Mouse (Mus musculus) frontal cortex, postnatal 36 days (tissue): ENCODE data around the gene Arid1b.

Source experiments
- DNase-seq, 2 experiments: peaks; one replicate each; pipeline ENCODE4 v3.0.0; 2022; ENCODE audit warnings: low spot score in 2 of 2

Gene Arid1b

GRCm38 (mm10) chr17:4993840-4994503 is at the start of gene Arid1b:
TSS of gene Arid1b (plus strand) at chr17:4994332.
- DNase-seq = peak; percentile 57 to 67

DNA sequence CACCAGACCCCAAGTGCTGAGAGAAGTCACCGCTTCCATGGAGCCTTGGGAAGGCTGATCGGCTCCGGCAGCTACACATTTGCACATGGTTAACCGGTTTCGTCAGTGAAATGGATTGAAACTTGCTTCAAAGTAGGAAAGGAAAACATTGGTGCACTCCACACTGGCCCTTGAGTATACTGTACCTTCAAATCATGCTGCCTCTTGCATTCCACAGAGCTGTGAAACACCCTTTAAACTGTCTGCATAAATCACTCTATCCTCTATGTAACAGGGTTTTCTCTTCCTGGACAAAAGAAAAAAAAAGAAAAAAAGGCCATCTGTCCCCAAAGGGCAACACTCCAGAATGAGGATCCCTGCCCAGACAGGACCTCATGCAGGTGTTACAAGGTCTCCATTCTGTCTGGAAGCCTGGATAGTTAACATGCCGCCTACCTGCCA is 48.8 kb upstream of the Arid1b start:
- no peak for DNase-seq

GRCm38 (mm10) chr17:4945871-4946331 is 48.2 kb upstream of the Arid1b start:
- peak; percentile 4 to 9 for DNase-seq

DNA sequence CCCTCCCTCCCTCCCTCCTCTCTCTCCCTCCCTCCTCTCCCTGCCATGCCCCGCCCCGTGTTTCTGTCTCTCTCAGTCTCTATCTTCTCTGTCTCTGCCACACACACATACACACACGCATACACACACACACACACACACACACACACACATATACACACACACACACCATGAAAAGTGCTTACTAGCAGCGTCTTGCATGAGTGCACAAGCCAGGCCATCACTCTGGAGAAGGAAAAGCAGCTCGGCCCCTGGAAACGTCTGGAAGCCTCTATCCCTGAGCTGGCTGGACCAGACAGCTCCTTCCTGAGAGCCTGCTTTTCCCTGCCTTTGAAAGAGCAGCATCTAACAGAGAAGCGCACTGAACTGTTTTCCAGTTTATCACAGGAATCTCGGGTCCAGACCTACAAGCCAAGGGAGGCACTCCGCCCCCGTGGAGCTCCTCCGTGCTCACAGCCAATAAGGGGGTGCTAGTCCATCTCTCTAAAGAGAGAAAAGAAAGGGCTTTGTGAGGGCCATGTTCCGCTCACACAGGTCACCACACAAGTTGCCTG is 47.6 kb upstream of the Arid1b start:
- no peak for DNase-seq

GRCm38 (mm10) chr17:4947013-4947412 is 47.1 kb upstream of the Arid1b start:
- DNase-seq = no peak

DNA sequence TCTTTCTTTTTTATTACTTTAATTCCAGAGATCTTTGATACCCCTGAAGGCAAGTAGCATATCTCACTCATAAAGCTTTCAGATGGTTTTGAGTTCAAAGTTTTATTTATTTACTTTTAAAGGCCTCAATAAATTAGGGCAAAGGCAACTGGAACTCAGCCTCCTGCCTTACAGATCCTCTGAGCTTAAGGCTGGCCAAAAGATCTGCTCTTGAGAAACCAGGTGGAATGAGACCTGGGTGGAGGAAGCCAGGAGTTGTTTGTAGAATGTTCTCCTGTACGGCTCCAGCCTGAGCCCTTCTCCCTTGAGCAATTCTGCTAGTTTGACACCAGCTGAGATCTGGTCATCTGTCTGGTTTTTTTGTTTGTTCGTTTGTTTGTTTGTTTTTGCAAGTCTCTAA is 46.7 kb upstream of the Arid1b start:
- DNase-seq = no peak

DNA sequence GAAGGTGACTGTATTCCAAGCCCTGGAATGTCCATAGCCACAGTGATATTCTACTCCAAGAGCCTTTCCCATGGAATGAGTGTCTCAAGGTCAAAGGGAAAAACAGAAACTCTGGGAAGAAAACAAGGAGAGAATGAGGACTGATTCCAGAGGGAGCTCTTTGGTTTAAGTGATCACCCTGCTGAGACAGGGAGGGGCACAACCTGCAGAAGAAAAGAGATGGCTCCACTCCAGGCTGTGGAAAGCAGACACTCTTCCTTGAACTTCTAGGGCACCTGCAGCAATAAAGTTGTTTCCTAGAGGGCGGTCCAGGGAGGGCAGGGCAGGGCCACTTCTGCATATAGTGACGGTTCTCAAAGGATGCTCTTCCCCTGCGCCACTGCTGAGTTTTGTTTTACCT is 45.6 kb upstream of the Arid1b start:
- no peak for DNase-seq

DNA sequence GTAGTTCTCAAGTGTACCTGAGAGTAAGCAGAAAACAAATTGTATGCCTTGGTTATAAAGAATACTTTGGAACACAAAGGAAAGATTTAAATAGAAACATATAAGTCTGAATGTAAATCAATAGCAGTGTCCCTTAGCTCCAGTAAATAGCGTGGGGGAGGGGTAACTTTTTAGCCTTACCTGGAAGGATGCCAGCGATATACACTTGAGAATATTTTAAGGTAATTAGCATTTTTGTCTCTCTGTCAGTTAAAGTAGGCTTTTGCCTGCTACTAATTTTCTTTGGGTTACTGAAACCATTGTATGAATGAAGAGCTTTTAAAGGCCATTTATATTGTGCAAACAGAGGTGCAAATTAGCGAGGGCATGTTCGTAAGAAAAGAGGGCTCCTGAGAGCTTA is 39.7 kb upstream of the Arid1b start:
- DNase-seq = no peak

DNA sequence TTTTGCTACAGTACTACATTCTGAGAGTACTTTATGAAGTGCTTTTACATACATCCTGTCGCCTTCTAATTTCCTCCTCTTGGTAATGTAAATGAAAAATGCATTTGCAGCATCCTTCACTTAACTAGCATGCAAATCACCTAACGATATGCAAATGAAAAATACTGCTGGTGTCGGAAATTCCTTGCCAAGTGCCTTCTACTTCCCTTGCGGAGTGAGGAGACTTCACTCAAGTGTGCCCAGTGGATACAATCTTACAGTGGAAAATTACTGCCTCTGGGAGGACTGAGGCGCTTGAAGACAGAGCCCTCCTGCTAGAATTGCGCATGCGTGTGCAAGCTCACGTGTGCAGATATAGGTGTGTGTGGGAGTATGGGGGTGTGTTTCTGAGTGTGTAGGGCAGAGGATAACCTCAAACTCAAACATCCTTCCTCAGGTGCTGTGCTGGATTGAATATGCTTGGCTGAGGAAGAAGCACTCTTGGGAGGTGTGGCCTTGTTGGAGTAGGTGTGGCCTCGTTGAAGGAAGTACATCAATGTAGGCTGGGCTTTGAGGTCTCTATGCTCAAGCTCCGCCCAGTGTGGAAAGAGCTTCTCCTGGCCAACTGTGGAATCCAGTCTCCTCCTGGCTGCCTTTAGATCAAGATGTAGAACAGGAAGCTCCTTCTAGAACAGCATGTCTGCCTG is 29.8 kb upstream of the Arid1b start:
- peak in 1 of 2 experiments; percentile 19 for DNase-seq

DNA sequence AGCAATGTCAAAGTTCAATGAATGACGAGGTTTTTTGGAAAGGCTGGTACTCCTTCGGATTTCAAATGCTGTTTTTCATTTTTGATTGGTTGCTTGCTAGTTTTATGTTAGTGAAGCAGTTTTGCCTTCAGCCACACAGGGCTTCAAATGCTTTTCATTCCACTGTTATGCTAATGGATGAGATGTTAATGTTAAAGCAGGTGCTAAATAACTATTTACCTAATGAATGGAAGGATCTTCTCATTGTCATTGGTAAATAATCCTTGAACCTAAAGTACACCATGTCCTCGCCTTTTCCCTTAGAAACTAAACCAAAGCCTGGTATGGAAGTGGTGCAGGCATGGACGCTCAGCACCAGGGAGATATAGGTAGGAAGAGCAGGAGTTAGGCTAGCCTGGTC is 26.9 kb upstream of the Arid1b start:
- no peak for DNase-seq

GRCm38 (mm10) chr17:4968035-4968434 is 26.1 kb upstream of the Arid1b start:
- DNase-seq = no peak

- no peak for DNase-seq
Measured at GRCm38 (mm10) chr17:4968878-4969277, 25.3 kb upstream of the Arid1b start.

- DNase-seq = no peak
Measured at GRCm38 (mm10) chr17:4972261-4972660, 21.9 kb upstream of the Arid1b start.

DNA sequence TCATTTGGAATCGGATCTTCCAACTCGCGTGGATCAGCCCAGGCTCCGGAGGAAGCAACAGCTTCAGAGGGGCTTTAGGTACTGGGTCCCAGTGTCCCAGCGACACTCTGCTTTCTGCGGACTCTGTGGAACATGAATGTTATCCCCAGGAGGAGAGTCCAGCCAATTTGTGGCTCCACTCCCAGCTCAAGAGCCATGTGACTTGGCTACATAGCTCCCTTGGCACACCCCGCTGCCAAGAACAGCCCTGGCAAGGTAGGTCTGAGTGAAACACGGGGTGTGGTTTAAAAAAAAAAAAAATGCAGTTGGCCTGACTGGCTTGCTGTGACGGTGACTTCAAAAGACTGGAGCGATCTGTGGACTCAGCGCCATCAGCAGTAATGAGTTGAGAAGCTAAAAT is 19.4 kb upstream of the Arid1b start:
- DNase-seq = peak; percentile 25 to 56

DNA sequence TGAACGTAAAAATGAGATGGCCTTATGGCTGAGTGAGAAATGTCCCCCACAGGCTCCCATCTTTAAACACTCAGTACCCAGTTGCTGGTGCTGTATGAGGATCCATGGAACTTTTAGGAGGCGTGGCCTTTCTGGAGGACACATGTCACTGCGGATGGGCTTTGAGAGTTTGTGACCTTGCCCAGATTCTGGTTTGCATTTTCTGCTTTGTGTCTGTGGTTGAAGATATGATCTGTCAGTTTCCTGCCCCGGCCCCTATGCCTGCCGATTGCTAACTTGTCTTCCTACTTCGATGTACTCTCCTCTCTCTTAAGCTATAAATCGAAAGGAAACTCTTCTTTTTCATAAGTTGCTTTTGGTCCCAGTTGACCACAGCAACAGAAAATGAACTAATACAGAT is 14.0 kb upstream of the Arid1b start:
- no peak for DNase-seq

GRCm38 (mm10) chr17:4982819-4983218 is 11.3 kb upstream of the Arid1b start:
- no peak for DNase-seq

DNA sequence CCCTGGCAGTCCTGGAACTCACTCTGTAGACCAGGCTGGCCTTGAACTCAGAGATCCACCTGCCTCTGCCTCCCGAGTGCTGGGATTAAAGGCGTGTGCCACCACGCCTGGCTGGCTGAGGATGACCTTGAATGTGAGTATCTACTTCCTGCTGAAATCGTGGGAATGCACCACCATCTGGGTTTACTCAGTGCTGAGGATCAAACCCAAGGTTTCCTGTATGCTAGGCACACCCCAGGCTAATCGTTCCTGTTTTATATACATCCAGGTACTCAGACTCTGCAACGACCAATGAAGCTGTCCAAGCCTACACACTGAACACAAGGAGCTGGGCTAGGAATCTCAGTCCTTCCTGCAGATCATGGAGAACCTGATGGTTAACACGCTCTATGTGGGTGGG is 9.4 kb upstream of the Arid1b start:
- no peak for DNase-seq

- no peak for DNase-seq
Measured at GRCm38 (mm10) chr17:4990911-4991560, 3.1 kb upstream of the Arid1b start.

DNA sequence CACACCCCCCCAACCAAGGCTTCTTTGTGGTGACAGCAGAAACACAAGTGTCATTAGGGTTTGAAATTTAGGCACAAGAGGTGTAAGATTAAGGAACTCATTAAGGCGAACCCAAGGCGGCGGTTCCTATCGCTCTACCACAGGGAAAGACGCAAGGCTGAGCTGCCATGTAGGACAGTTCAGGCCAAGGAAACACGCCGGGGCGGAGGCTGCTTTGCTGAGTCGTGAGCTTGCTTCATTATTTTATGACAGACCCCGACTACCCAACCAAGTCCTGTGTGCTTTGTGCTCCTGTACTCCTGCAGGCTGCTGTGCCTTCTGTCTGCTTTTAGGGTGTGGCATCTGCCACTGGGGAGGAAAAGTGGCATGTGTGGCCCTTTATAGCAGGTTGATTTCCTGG is 2.5 kb upstream of the Arid1b start:
- no peak for DNase-seq

DNA sequence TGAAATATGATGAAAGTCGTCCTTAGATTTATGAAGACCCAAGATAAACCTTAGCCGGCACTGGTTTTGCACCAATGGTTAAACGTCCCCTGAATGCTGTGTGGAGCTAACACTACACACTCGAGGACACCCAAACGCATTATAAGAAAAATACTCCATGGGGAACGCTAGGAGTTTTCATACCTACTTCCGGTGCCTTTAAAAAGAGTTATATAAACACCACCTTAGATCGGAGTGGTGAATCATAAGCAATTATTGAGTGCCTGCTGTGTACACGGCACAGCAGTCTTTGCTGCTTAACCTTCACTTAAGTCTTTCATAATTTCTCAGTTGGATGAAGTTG is 664 bp upstream of the Arid1b start:
- DNase-seq = no peak

GRCm38 (mm10) chr17:4994504-4994812 is 326 bp downstream of the Arid1b start:
- DNase-seq = no peak

- DNase-seq = peak; percentile 62 to 64
Measured at GRCm38 (mm10) chr17:4994813-4995560, 855 bp downstream of the Arid1b start.
